Mouse (Mus musculus): ENCODE data around the gene Gm21650.
"Not testable (repeated sequence)": the region's sequence is repeated elsewhere in the genome, so short reads cannot be mapped to it uniquely, and the experiment has no call there.

Gene Gm21650

GRCm38 (mm10) chrY:77692508-77692907 is at the start of gene Gm21650:
Gene Gm21650, plus strand, starts transcription at chrY:77692808.
- not testable (repeated sequence) for DNase-seq (ENCODE audit: low read depth, low spot score)

Measured in brain, adult 2 months (tissue).